Mouse (Mus musculus) cerebellum, adult 9-11 months (tissue): ENCODE measurements at regions not wholly inside any gene's neighbourhood (a gene's known extent, or its start where the extent isn't known, plus 50 kb on each side); places are given as distances from the start of the nearest gene placed in this dataset.
A peak's percentile ranks its signal among the peaks of the same experiment; 100 is the strongest.

Experiments
- DNase-seq: peaks from one replicate; pipeline ENCODE4 v3.0.0; 2022

DNA sequence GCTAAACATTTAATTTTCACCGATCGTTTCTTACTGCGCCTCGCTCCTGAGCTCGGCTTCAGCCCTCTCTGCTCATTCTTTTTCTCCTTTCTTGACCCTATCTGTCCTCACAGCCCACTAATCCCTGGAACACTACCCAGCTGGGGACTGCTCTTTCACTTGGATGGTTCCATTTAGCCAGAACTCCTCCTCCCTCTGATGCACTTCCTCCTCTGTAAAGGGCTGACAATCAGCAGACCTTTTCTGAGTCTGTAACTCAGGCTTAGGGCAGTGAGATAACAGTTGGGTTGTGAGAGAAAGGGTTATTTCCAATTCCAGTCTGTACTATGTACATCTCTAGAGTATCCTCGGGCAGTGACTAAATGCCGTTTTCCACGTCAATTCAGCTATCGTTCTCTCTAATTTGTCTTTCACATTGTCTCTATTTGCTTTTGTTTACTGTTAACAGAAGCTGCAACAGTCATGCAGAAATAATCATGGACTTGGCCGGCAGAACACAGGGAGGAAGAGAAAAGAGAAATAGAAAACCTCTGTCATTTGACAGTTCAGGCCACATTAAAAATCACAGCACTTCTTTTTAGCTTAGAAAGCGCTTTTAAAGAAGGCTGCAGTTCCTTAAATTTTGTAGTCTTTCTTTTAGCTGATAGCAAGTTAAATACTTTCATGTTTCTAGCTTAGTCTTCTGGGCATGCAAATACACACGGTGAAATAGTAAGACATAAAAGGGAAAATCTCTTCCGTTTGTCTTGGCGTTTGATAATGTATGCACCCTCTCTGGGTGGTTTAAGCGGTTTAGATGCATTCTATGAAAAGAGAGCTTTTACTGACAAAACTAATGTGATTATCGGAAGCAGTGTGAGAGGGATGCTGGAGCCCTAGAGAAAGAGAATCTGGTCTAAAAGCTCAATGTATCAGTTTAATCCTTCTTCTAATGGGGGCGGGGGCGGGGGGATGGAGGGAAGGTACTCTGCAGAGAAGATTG is 94.7 kb upstream of the Fam181b start:
- peak; percentile 65 for DNase-seq

DNA sequence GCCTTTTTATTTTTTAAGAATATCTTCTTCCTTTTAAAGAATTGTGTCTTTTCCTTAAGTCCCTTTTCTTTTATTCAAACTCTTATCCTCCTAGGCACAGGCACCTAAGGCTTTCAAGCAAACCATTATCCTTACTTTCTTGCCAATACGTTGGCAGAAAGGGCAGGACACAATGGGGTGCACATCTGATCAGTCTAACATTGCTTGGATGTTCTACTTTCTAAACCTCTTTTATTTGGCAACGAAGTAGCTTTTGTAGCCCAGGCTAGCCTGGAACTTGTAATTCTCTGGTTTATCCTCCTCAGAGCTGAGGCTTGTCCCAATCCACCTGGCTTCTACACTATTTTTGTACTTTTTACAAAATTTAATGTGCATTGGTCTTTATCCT is 94.0 kb upstream of the Fam181b start:
- DNase-seq, result no peak

DNA sequence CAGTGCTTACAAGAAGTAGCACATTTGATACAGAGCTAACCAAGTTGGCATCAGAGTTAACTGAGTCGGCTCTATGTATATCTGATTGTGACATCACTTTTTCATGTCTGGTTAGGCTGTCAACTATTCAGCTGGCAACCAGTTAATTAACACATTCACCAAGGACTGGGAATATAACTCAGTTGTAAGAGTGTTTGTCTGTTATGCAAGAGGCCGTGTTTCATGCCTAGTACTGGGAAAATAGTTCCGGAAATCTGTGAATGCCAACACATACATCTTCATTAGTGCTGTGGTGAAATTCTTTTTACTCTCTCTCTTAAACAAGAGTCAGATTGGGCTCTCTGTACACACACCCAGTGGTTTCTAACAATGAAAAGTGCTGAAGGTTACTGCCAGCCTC is 80.8 kb upstream of the Fam181b start:
- no peak for DNase-seq

DNA sequence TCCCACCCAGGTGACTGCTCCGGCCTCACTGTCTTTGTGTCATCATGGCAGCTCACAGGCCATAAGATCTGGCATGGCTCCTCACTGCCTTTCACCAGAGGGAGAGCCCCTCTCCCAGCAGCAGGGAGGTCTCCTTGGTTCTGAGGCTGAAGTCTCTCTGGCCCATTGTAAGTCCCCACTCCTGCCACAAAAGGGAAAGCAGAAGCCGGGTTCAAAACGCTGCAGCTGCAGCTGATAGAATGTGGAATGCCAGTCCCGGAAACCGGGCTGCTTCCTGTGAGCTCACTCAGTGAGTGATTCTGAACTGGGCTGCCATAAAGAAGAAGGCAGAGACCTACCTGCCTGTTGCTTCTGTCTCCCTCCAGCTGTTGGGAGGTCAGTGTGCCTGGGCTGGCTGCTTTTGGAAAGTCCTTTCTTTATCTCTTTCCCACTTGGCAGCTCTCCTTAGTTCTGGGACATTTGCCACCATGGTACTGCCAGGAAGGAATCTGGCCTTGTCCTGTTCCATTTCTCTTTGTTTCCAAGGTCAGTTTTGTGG is 72.9 kb upstream of the Fam181b start:
- peak; percentile 19 for DNase-seq

DNA sequence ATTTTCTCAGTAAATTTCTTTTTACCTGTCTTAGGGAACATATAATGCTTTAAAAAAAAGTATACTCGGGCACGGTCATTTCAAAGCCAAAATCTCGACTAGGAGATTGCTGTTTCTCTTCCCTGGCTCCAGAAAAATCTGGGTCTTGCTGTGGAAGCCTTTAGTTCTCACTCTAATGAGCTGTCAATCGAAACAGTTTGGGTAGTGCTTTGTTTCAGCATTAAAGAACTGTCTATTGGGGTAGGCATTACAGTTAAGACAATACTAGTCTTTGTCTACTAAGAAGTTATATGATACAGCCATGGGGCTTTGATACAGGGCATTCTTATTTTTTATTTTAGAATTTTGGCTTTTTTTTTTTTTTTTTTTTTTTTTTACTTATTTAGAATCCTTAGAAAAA is 71.9 kb upstream of the Fam181b start:
- no peak for DNase-seq

DNA sequence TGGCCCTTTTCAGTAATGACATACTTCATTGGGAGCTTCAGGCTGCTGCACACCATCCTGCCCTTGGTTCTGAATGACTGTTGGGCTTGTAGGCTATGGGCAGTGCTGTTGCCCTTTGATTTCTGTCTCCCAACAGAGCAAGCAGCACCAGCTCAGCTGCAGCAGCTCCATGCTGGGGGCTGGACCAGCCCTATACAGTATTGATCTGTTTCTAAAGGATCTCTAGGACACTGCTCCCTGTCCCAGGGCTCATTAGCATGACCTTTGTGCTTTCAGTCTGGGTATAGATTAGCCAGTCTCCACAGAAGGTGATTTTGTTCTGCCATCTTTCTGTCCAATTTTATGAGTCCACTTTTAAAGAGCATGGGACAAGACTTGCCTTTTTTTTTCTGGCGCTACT is 60.3 kb upstream of the Fam181b start:
- DNase-seq, result no peak

DNA sequence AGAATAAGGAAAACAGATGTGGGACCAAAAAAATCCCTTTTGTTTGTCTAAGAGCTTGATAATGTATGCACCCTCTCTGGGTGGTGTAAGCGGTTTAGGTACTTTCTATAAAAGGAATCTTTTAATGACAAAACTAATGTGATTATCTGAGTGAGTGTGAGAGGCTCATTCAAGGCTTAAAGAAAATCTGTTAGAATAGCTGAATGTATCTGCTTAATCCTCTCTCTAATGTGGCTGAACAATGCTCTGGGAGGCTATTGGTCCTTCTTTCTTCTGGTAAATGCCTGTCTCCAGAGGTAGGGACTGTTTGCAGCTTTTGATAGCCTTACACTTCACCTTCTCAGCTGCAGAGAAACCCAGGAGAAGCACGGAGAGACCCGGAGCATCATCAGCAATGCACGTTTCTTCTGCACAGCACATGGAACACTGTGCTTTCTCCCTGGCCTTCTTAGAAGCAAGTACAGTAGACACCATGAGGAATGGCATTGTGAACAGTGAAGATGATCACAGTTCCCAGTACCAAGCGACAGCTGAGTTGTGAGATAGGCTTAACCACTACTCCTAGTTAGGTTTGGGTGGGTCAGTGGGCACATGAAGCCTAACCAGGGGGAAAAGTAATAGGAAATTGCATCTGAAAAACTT is 56.1 kb upstream of the Fam181b start:
- DNase-seq, result no peak

DNA sequence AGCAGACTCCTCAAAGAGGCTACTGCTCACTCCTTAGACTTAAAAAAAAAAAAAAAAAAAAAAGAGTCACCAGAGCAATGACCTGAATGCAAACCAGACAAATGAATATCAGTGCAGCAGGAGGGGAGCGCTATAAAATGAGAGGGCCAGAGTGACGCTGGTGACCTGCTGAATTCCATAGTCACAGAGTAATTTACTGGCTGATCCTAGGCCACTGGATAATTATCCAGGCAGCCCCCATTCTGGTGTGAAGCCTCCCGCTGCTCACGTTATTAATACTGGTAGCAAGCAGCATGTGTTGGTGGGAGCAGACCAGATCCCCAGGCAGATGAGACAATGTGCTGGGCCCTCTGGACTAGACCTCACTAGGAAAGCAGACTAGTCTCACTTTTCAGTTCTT is 53.4 kb upstream of the Fam181b start:
- no peak for DNase-seq
